Mouse (Mus musculus): ENCODE measurements at regions not wholly inside any gene's neighbourhood (a gene's known extent, or its start where the extent isn't known, plus 50 kb on each side); places are given as distances from the start of the nearest gene placed in this dataset.

GRCm38 (mm10) chr3:40470101-40470500 is 61.0 kb upstream of the Intu start:
- no peak for TF ChIP-seq EP300 (optimal IDR thresholded peaks at IDR 0.05)
- TF ChIP-seq CTCF (IDR thresholded peaks at IDR 0.05; ENCODE audit: low read depth), result no peak
- 55% methylated on average over 6 of the region's 6 CpGs for WGBS

GRCm38 (mm10) chr3:40472766-40473165 is 58.3 kb upstream of the Intu start:
- H3K9me3 ChIP-seq (ENCODE audit: control insufficient read depth, low read length), result no peaks in the 10 kb centered on the region
- DNase-seq (ENCODE audit: low spot score) (no peak), ATAC-seq (ENCODE audit: low FRiP score, low TSS enrichment) (no peak)
- H3K36me3 ChIP-seq (ENCODE audit: control insufficient read depth, insufficient read depth, low read length), result no peaks in the 10 kb centered on the region
- no peak overlapping the region for H3K27ac ChIP-seq (replicated peaks)
- 83% methylated on average over 6 of the region's 6 CpGs for WGBS
- H3K4me1 ChIP-seq (replicated peaks; ENCODE audit: control insufficient read depth, insufficient read depth), result no peaks in the 10 kb centered on the region
- no peak for TF ChIP-seq EP300 (optimal IDR thresholded peaks at IDR 0.05)
- TF ChIP-seq CTCF (IDR thresholded peaks at IDR 0.05; ENCODE audit: low read depth), result no peak
- no peak overlapping the region for H3K4me3 ChIP-seq (ENCODE audit: low read depth, low read length)
- H3K27me3 ChIP-seq (ENCODE audit: control insufficient read depth, insufficient read depth, low read length), result no peaks in the 10 kb centered on the region
- no peak overlapping the region for H3K9ac ChIP-seq (ENCODE audit: low read length)
- H3K4me2 ChIP-seq (replicated peaks; ENCODE audit: low read depth), result no peak overlapping the region

More at GRCm38 (mm10) chr3:40470101-40470500, 61.0 kb upstream of the Intu start:
- no peak overlapping the region for H3K4me2 ChIP-seq (replicated peaks; ENCODE audit: low read depth)
- H3K9me3 ChIP-seq (ENCODE audit: control insufficient read depth, low read length), result no peaks in the 10 kb centered on the region
- no peak overlapping the region for H3K27ac ChIP-seq (replicated peaks)
- no peaks in the 10 kb centered on the region for H3K4me1 ChIP-seq (replicated peaks; ENCODE audit: control insufficient read depth, insufficient read depth)
- H3K27me3 ChIP-seq (ENCODE audit: control insufficient read depth, insufficient read depth, low read length), result no peaks in the 10 kb centered on the region
- no peaks in the 10 kb centered on the region for H3K36me3 ChIP-seq (ENCODE audit: control insufficient read depth, insufficient read depth, low read length)
- no peak overlapping the region for H3K9ac ChIP-seq (ENCODE audit: low read length)
- DNase-seq (ENCODE audit: low spot score) (no peak), ATAC-seq (ENCODE audit: low FRiP score, low TSS enrichment) (no peak)
- no peak overlapping the region for H3K4me3 ChIP-seq (ENCODE audit: low read depth, low read length)

GRCm38 (mm10) chr3:40480258-40480951 is 50.7 kb upstream of the Intu start:
- DNase-seq (ENCODE audit: low spot score), result no peak
- WGBS, result 60% methylated on average over 15 of the region's 15 CpGs
- H3K4me3 ChIP-seq (ENCODE audit: low read depth, low read length), result no peak overlapping the region

More at GRCm38 (mm10) chr3:40480258-40480951, 50.7 kb upstream of the Intu start:
- Histone ChIP-seq H3K9me3 (ENCODE audit: control insufficient read depth, low read length) (no peaks in the 10 kb centered on the region), H3K27ac (replicated peaks) (no peak overlapping the region), H3K27me3 (ENCODE audit: control insufficient read depth, insufficient read depth, low read length) (no peaks in the 10 kb centered on the region), H3K4me2 (replicated peaks; ENCODE audit: low read depth) (no peak overlapping the region), H3K36me3 (ENCODE audit: control insufficient read depth, insufficient read depth, low read length) (no peaks in the 10 kb centered on the region), H3K4me1 (replicated peaks; ENCODE audit: control insufficient read depth, insufficient read depth) (no peaks in the 10 kb centered on the region), H3K9ac (ENCODE audit: low read length) (no peak overlapping the region)
- no peak for ATAC-seq (ENCODE audit: low FRiP score, low TSS enrichment)
- no peak for TF ChIP-seq EP300 (optimal IDR thresholded peaks at IDR 0.05)
- no peak for TF ChIP-seq CTCF (IDR thresholded peaks at IDR 0.05; ENCODE audit: low read depth)

Data from stomach, postnatal 0 days (tissue).